Mouse (Mus musculus): ENCODE results near the gene Zcchc7.

Gene Zcchc7

GRCm38 (mm10) chr4:44774890-44775289 is 19.2 kb downstream of the Zcchc7 start:
- no peak for DNase-seq

DNA sequence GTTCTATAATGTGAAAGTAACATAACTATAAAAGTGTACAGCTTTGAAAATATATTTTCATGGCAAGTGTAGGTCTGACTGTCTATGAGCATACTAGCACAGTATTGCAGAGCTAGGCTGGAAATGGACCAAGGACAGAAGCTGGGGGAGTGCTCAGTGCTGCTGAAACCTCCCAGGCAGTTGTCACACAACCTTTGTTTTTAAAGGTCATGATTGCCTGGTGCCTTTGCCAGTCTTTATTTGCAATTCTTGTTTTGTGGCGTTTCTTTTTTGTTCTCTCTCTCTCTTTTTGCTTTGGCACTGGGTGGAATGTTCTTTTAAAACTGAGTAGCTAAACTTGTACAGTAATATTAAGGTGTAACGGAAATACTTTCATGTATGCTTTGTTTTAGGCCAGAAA is 21.0 kb downstream of the Zcchc7 start:
- DNase-seq, result no peak

DNA sequence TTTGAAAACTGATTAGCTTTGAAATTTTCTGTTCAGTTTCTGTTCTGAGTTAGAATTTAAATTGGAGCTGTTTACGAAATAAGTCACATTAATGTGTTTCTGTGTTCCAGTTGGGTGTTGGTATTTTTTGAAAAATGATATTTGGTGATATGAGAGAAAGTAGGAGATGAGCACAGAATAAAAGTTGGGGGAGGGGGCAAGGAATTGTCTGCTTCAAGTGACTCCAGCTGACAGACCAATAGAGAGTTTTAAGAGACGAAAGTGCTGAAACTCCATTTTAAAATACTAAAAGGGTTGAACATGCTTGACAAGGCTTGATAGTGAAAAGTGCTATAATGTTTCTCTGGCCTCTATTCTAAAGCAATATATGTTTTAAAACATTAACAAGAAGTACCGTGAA is 21.4 kb downstream of the Zcchc7 start:
- DNase-seq, result no peak

DNA sequence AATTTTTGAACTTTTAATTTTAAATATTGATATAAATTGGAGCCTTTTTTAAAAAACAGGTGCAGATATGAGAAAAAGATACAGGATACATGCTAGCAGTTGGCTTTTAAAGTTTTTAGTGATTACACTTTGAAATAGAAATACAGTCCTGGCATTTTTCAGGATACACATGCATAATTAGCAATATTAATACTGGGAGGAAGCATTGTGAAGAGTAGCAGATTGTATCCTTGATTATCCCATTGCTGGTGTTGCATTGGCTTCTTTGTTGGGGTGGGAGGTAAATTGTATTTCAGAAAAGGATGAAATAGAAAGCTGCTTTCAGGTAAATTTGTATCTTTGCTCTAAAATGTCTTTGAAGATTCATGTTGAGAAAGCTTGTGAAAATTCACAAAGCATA is 22.0 kb downstream of the Zcchc7 start:
- no peak for DNase-seq

- no peak for DNase-seq
Measured at GRCm38 (mm10) chr4:44778316-44778715, 22.6 kb downstream of the Zcchc7 start.

- no peak for DNase-seq
Measured at GRCm38 (mm10) chr4:44780462-44781157, 24.9 kb downstream of the Zcchc7 start.

DNA sequence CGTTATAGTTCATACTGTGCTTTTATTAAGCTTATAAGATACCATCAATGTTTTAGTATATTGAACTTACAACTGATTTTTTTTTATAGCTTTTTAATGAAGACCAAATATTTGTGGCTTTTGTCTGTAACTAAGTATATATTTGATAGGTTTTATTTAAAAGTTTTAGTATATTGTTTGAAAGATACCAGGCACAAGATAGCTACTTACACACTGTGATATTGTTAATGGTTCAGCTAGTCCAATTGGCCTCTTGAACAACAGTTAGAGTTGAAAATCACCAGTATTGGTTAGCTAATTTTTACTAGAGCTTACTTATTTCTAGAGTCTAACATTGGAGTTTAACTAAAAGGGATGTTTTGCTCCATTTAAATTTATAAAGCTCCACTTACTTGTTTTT is 25.8 kb downstream of the Zcchc7 start:
- DNase-seq, result no peak

DNA sequence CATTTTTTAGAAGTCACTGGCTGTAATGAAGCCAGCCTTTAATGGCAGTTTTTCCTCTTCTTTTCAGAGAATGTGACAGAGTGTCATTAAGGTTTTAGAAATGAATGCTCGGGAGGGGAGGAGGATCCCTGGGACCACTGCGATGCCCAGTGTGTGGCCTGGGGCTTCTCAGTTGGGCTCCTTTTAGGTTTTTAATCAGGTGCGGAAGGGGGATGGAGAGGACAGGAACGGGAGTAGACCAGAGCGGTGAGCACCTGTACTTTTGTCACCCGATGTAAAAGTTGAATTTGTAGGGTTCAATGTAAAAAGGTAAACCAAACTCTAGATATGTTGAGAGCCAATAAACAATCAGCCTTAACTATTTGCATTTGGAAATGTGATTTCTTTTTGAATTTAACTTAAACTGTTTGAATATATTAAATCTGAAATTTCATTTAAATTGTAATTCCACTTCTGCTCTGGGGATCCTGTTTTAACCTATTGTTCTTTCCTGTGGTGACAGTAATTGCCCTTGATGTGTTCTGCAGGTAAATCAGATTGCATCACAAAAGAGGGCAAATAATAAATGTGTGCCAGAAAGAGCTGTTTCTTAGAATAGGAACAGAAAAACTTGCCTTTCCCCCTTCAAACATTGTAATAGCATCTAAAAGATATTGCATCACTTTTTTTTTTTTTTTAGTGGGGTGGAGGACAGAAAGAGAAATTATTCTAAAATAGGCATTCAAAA is 28.1 kb downstream of the Zcchc7 start:
- no peak for DNase-seq

DNA sequence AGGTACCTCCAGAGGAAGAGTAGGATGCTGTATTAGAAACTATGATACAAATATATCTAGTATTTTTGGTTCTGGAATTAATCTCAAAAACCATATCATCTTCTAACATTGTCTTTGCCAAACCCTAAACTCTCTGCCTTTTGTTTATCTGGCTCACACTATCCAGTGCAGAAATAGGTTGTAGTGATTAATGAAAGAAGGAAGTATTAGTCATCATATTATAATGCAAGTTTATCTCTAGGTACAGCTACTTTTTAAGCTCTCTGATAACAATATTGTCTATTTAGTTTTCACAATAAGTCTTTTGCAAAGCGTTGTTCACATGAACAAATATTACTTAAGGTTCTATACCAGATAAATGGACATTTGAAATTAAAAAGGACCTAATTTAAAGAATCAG is 57.2 kb downstream of the Zcchc7 start:
- DNase-seq, result no peak

- DNase-seq, result no peak
Measured at GRCm38 (mm10) chr4:44813770-44814169, 58.1 kb downstream of the Zcchc7 start.

DNA sequence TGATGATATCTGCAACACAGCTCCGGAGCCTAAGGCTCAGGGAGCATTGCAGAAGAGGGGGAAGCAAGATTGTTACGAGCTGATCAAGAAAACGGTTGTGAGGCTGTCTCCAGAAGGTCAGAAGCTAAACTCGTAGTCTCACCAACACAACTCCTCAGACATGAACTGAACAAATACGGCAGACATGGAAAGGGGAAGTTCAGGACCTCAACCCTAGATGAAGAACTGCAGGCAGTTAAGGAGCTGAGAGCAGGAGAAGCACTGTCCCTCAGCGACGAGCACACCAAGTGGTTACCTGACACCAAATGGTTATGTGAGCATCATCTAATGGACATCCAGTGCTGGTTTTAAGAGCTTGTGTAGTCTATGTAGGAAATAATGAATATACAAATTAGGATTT is 60.9 kb downstream of the Zcchc7 start:
- DNase-seq, result no peak

- DNase-seq, result no peak
Measured at GRCm38 (mm10) chr4:44830609-44831008, 74.9 kb downstream of the Zcchc7 start.

- DNase-seq, result no peak
Measured at GRCm38 (mm10) chr4:44851835-44852251, 96.2 kb downstream of the Zcchc7 start.

- DNase-seq, result no peak
Measured at GRCm38 (mm10) chr4:44871591-44871990, 115.9 kb downstream of the Zcchc7 start.

- DNase-seq, result no peak
Measured at GRCm38 (mm10) chr4:44872048-44872447, 116.4 kb downstream of the Zcchc7 start.

- DNase-seq, result no peak
Measured at GRCm38 (mm10) chr4:44880065-44880623, 124.5 kb downstream of the Zcchc7 start.

- DNase-seq, result no peak
Measured at GRCm38 (mm10) chr4:44886143-44886542, 130.5 kb downstream of the Zcchc7 start.

DNA sequence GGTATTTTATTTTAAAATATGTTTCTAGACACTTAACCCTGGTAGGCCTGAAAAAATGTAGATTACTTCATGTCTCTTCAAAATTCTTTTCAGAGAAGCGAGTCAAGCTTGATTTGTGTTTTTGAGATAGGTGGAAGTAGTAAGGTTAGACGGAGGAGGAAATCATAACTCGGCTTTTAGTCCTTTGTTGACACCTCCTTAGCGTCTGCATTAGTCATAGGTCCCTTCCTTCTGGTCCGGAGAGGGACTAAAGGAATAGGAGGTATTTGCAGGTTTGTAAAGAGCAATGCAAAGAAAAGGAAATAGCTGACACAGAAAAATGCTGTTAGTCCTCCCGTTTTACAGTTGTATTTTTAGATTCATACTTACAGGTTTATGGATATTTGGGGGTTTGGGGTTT is 135.7 kb downstream of the Zcchc7 start:
- DNase-seq, result no peak

DNA sequence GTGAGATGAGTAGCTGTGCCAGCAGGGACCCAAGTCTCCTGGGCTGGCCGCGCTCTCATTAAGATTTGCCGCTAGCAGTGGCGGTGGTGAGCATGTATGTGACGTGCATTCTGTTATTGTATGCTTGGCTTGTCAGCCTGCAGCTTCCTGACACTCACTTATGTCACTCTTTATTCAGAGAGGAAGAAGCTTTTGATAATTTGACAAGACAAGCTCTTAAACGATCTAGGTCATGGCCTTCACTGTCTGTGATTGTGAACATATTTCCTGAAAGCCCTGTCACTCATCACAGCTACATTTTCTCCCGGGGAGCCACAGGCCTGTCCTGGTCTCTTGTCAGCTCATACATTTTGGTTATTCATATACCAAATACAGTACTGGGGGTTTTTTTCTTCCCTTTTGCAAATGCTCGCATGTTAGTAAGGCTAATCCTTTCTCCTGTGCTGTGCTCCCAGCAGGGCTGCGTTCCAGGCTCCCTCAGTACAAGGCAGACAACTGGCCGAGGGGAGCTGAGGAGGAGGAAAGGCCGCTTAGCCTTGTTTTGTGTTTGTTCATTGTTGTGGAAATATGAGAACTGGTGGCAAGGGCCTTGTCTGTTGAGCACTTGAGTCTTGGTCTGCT is 150.1 kb downstream of the Zcchc7 start:
- DNase-seq, result no peak

DNA sequence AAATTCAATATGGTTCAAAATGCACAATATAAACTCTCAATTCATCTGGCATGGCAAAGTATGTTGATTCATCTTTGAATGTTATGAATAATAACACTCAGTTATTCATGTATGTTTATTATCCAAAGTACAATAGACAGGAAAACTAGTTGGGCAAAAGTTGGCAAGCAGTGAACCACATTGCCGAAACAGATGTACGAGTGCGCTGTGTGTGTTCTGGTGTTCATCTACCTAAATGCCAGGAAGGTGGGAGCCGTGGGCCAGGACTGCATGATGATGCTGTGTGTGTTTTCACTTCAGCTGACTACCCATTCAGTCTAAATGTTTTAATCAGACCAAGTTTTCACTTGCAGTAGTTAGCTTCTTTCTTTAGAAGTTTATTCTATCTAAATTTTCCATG is 150.7 kb downstream of the Zcchc7 start:
- no peak for DNase-seq

- DNase-seq, result no peak
Measured at GRCm38 (mm10) chr4:44910065-44910464, 154.4 kb downstream of the Zcchc7 start.

GRCm38 (mm10) chr4:44910857-44911256 is 155.2 kb downstream of the Zcchc7 start:
- DNase-seq, result no peak

GRCm38 (mm10) chr4:44917312-44917848 is 161.7 kb downstream of the Zcchc7 start:
- no peak for DNase-seq

DNA sequence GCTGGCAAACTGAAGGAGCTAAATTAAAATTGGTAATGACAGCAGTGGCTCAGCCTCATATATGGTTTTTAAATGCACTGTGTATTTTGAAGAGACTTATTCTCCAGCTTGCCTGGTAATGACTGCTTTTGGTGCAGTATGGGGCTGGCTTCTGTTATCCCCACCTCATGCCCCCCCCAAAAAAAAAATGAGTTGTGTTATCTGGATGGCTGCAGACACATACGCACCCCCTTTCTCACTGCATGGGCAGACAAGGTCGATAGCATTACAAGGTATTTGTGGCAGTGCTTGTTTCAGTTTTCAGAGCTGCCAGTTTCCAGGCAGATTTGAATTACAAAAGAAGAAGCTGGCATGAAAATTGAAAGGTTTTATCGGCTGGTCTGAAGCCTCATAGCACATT is 162.2 kb downstream of the Zcchc7 start:
- DNase-seq, result no peak

All from kidney, adult 18-20 months (tissue).